Mouse (Mus musculus) urinary bladder, postnatal 36 days (tissue): Measurements from ENCODE around the gene Aldh1a2.

Experiments used
- DNase-seq, 2 experiments: peaks; one replicate each; pipeline ENCODE4 v3.0.0; 2022; ENCODE audit warnings: low spot score in 2 of 2, mixed read lengths in 1 of 2

The Aldh1a2 gene

GRCm38 (mm10) chr9:71215248-71216035 is at the start of gene Aldh1a2:
Gene Aldh1a2, plus strand, starts transcription at chr9:71215789.
- DNase-seq, result peak; percentile 52 to 55

- no peak for DNase-seq
Measured at GRCm38 (mm10) chr9:71166019-71166705, 49.4 kb upstream of the Aldh1a2 start.

- no peak for DNase-seq
Measured at GRCm38 (mm10) chr9:71166871-71167465, 48.6 kb upstream of the Aldh1a2 start.

GRCm38 (mm10) chr9:71167473-71168215 is 47.9 kb upstream of the Aldh1a2 start:
- DNase-seq, result no peak

GRCm38 (mm10) chr9:71168511-71168910 is 47.1 kb upstream of the Aldh1a2 start, which contains the start of gene Aqp9:
Gene Aqp9, minus strand, starts transcription at chr9:71168682.
- no peak for DNase-seq

GRCm38 (mm10) chr9:71173533-71173932 is 42.1 kb upstream of the Aldh1a2 start:
- no peak for DNase-seq

GRCm38 (mm10) chr9:71174316-71174975 is 41.1 kb upstream of the Aldh1a2 start:
- DNase-seq, result peak; percentile 51 to 55

- DNase-seq, result no peak
Measured at GRCm38 (mm10) chr9:71175686-71176085, 39.9 kb upstream of the Aldh1a2 start.

- DNase-seq, result no peak
Measured at GRCm38 (mm10) chr9:71179276-71179896, 36.2 kb upstream of the Aldh1a2 start.

GRCm38 (mm10) chr9:71179964-71180700 is 35.5 kb upstream of the Aldh1a2 start:
- DNase-seq, result no peak

GRCm38 (mm10) chr9:71185285-71185684 is 30.3 kb upstream of the Aldh1a2 start:
- no peak for DNase-seq

- no peak for DNase-seq
Measured at GRCm38 (mm10) chr9:71185823-71186222, 29.8 kb upstream of the Aldh1a2 start.

GRCm38 (mm10) chr9:71187396-71187795 is 28.2 kb upstream of the Aldh1a2 start:
- DNase-seq, result no peak

- peak; percentile 58 to 65 for DNase-seq
Measured at GRCm38 (mm10) chr9:71188647-71189415, 26.8 kb upstream of the Aldh1a2 start.

GRCm38 (mm10) chr9:71198826-71199225 is 16.8 kb upstream of the Aldh1a2 start:
- no peak for DNase-seq

- DNase-seq, result no peak
Measured at GRCm38 (mm10) chr9:71202265-71202664, 13.3 kb upstream of the Aldh1a2 start.

GRCm38 (mm10) chr9:71209299-71209698 is 6.3 kb upstream of the Aldh1a2 start:
- DNase-seq, result no peak

GRCm38 (mm10) chr9:71210870-71211269 is 4.7 kb upstream of the Aldh1a2 start:
- peak in 1 of 2 experiments; percentile 10 for DNase-seq

- no peak for DNase-seq
Measured at GRCm38 (mm10) chr9:71213636-71214035, 2.0 kb upstream of the Aldh1a2 start.
